ENCODE assay signal across 12 mouse cellular contexts in genomic region chr16:30595835-30596557, GRCm38 (mm10). TPM values are rescaled to one million over a fixed set of nuclear protein-coding genes. Genes with fewer than 3 reads are reported as not detected.
DNase-seq lines count a peak whose midpoint lies in the region; ATAC-seq and TF ChIP-seq lines count a peak whose summit lies in the region.
"Had no signal": no experiment of that assay in that cellular context is flagged by ENCODE, and none has a peak within 500 bp of the region (broad histone marks: within the 10 kb centered on the region; RNA-seq: fewer than 3 reads in every experiment).

No protein-coding gene starts in this region.

- 52% methylated on average over 14 of the region's 14 CpGs for WGBS in forebrain, embryonic 10.5 days
- WGBS in forebrain, embryonic 11.5 days, result 35% methylated on average over 14 of the region's 14 CpGs
- 43% methylated on average over 14 of the region's 14 CpGs for WGBS in lung, postnatal 0 days
- 28% methylated on average over 14 of the region's 14 CpGs for WGBS in bone marrow, adult 2 months

- peaks cover 42% of the 10 kb centered on the region for H3K4me1 ChIP-seq in forebrain, embryonic 10.5 days
- H3K4me1 ChIP-seq in forebrain, embryonic 11.5 days (replicated peaks; ENCODE audit: control insufficient read depth, insufficient read depth, low read length), result peaks cover 9% of the 10 kb centered on the region
- H3K4me1 ChIP-seq in lung, postnatal 0 days (ENCODE audit: insufficient read depth, low read depth, low read length), result peaks cover 16% of the 10 kb centered on the region; the same call in 1 of the 2 replicates
- H3K4me1 ChIP-seq in bone marrow, adult 2 months (ENCODE audit: control insufficient read depth, insufficient read depth, low read length), result peaks cover 8% of the 10 kb centered on the region

- no peak for TF ChIP-seq EP300 in lung, postnatal 0 days (IDR thresholded peaks at IDR 0.05)

- no peaks in the 10 kb centered on the region for H3K9me3 ChIP-seq in forebrain, embryonic 10.5 days
- H3K9me3 ChIP-seq in forebrain, embryonic 11.5 days (ENCODE audit: control insufficient read depth, low read length), result no peaks in the 10 kb centered on the region
- H3K9me3 ChIP-seq in lung, postnatal 0 days (ENCODE audit: low read length), result no peaks in the 10 kb centered on the region
- H3K9me3 ChIP-seq: lung, embryonic 15.5 days; midbrain, embryonic 15.5 days had no signal

- no peak overlapping the region for H3K27ac ChIP-seq in forebrain, embryonic 10.5 days
- no peak overlapping the region for H3K27ac ChIP-seq in forebrain, embryonic 11.5 days (ENCODE audit: low read depth, low read length)
- H3K27ac ChIP-seq in lung, postnatal 0 days (ENCODE audit: low read length), result 0 out of 2 replicates have a peak overlapping the region, but pooled peaks have one; percentile 20
- H3K27ac ChIP-seq in bone marrow, adult 2 months (ENCODE audit: control insufficient read depth, insufficient read depth, low read depth, low read length, poor library complexity), result peak overlapping the region; percentile 1; the same call in 1 of the 2 replicates
- H3K27ac ChIP-seq: lung, embryonic 15.5 days; midbrain, embryonic 15.5 days had no signal

- peak; percentile 20 for DNase-seq in forebrain, embryonic 10.5 days (ENCODE audit: extremely low spot score, low spot score)
- no peak for DNase-seq in forebrain, embryonic 11.5 days (ENCODE audit: low spot score)
- peak; percentile 59 for DNase-seq in lung, postnatal 0 days (ENCODE audit: low spot score)
- no peak for DNase-seq in lung, postnatal 14 days
- peak; percentile 65 for DNase-seq in layer of hippocampus, adult 9-11 months
- DNase-seq in urinary bladder, adult 18-20 months (ENCODE audit: low spot score in 2 of 2), result no peak
- DNase-seq: B cell, adult 2 months; thymus, adult 2 months had no signal

- peaks cover 58% of the 10 kb centered on the region for H3K27me3 ChIP-seq in forebrain, embryonic 10.5 days (ENCODE audit: poor library complexity, severe bottlenecking)
- peaks cover 11% of the 10 kb centered on the region for H3K27me3 ChIP-seq in forebrain, embryonic 11.5 days (ENCODE audit: control insufficient read depth, insufficient read depth, low read length)
- H3K27me3 ChIP-seq in lung, postnatal 0 days (replicated peaks; ENCODE audit: insufficient read depth, low read length), result no peaks in the 10 kb centered on the region
- H3K27me3 ChIP-seq: lung, embryonic 15.5 days had no signal

- no peak for TF ChIP-seq CTCF in lung, postnatal 0 days (IDR thresholded peaks at IDR 0.05)
- TF ChIP-seq CTCF in bone marrow, adult 2 months (IDR thresholded peaks at IDR 0.05; ENCODE audit: control insufficient read depth, insufficient read depth, low read length), result no peak

- H3K4me2 ChIP-seq in forebrain, embryonic 11.5 days (ENCODE audit: low read depth, low read length, severe bottlenecking), result no peak overlapping the region
- H3K4me2 ChIP-seq in lung, postnatal 0 days (replicated peaks; ENCODE audit: low read depth, low read length), result no peak overlapping the region

- H3K9ac ChIP-seq in forebrain, embryonic 11.5 days (ENCODE audit: low read length), result no peak overlapping the region
- no peak overlapping the region for H3K9ac ChIP-seq in lung, postnatal 0 days (replicated peaks; ENCODE audit: low read depth)
- H3K9ac ChIP-seq: lung, embryonic 15.5 days; midbrain, embryonic 15.5 days had no signal

- ATAC-seq in forebrain, embryonic 11.5 days (replicated peaks; ENCODE audit: low FRiP score), result no peak
- ATAC-seq in lung, postnatal 0 days, result no peak
- no peak for ATAC-seq in inflammation-experienced regulatory T-cells, adult 6 months

- H3K4me3 ChIP-seq in forebrain, embryonic 10.5 days, result no peak overlapping the region
- no peak overlapping the region for H3K4me3 ChIP-seq in forebrain, embryonic 11.5 days (ENCODE audit: low read depth, low read length)
- H3K4me3 ChIP-seq in lung, postnatal 0 days (ENCODE audit: low read depth, low read length), result no peak overlapping the region
- H3K4me3 ChIP-seq in bone marrow, adult 2 months (replicated peaks; ENCODE audit: control insufficient read depth, low read depth, low read length), result no peak overlapping the region
- H3K4me3 ChIP-seq: lung, embryonic 15.5 days; midbrain, embryonic 15.5 days had no signal

- no peak for TF ChIP-seq POLR2A in bone marrow, adult 2 months (IDR thresholded peaks at IDR 0.05; ENCODE audit: borderline replicate concordance, control insufficient read depth, low read depth, low read length)

- no peaks in the 10 kb centered on the region for H3K36me3 ChIP-seq in forebrain, embryonic 10.5 days (replicated peaks)
- H3K36me3 ChIP-seq in forebrain, embryonic 11.5 days (ENCODE audit: control insufficient read depth, insufficient read depth, low read length), result no peaks in the 10 kb centered on the region
- H3K36me3 ChIP-seq in lung, postnatal 0 days (ENCODE audit: insufficient read depth, low read length), result no peaks in the 10 kb centered on the region
- H3K36me3 ChIP-seq: lung, embryonic 15.5 days; midbrain, embryonic 15.5 days had no signal

RNA-seq across cellular contexts. Expression of gene Fam43a, which starts 3.5 kb away (rescaled TPM):
- polyA plus RNA-seq in forebrain, embryonic 10.5 days (2016; fragmentation: Nextera tagmentation; extraction: Ambion mirVana), result 13.8 and 14.7 TPM in 2 replicates
- polyA plus RNA-seq in forebrain, embryonic 11.5 days (2014; fragmentation: Nextera tagmentation; extraction: Ambion mirVana), result 5.7 and 6.8 TPM in 2 replicates
- polyA plus RNA-seq in lung, postnatal 0 days (2015; fragmentation: Nextera tagmentation; extraction: Ambion mirVana), result 19.5 and 20.9 TPM in 2 replicates
- 8.8 and 16.3 TPM in 2 replicates for polyA plus RNA-seq in bone marrow, adult 2 months (2011; ENCODE audit: insufficient read depth, insufficient read length, low replicate concordance, missing spikeins)
- under 1 TPM; 0.50 to 0.88 (median 0.71) TPM for polyA plus RNA-seq in inflammation-experienced regulatory T-cells, adult 6 months (2017; shearing (Covaris generic))

RNA-seq across cellular contexts. Expression of gene Lsg1, which starts 8.6 kb away (rescaled TPM):
- 86.6 and 87.4 TPM in 2 replicates for polyA plus RNA-seq in forebrain, embryonic 10.5 days (2016; fragmentation: Nextera tagmentation; extraction: Ambion mirVana)
- 77.4 and 80.7 TPM in 2 replicates for polyA plus RNA-seq in forebrain, embryonic 11.5 days (2014; fragmentation: Nextera tagmentation; extraction: Ambion mirVana)
- polyA plus RNA-seq in lung, postnatal 0 days (2015; fragmentation: Nextera tagmentation; extraction: Ambion mirVana), result 28.2 and 30.3 TPM in 2 replicates
- polyA plus RNA-seq in bone marrow, adult 2 months (2011; ENCODE audit: insufficient read depth, insufficient read length, low replicate concordance, missing spikeins), result 9.3 and 17.5 TPM in 2 replicates
- 10 to 100 TPM; 59.3 to 77.4 (median 74.7) TPM for polyA plus RNA-seq in inflammation-experienced regulatory T-cells, adult 6 months (2017; shearing (Covaris generic))

RNA-seq across cellular contexts. Expression of gene Tmem44, which starts 45.4 kb away (rescaled TPM):
- polyA plus RNA-seq in forebrain, embryonic 10.5 days (2016; fragmentation: Nextera tagmentation; extraction: Ambion mirVana), result 18.8 and 19.9 TPM in 2 replicates
- 26.3 and 30.4 TPM in 2 replicates for polyA plus RNA-seq in forebrain, embryonic 11.5 days (2014; fragmentation: Nextera tagmentation; extraction: Ambion mirVana)
- polyA plus RNA-seq in lung, postnatal 0 days (2015; fragmentation: Nextera tagmentation; extraction: Ambion mirVana), result 17.9 and 21.0 TPM in 2 replicates
- polyA plus RNA-seq in bone marrow, adult 2 months (2011; ENCODE audit: insufficient read depth, insufficient read length, low replicate concordance, missing spikeins), result 4.3 and 7.6 TPM in 2 replicates
- polyA plus RNA-seq in inflammation-experienced regulatory T-cells, adult 6 months (2017; shearing (Covaris generic)), result under 1 TPM; 0.17 to 0.81 (median 0.70) TPM

Comparison
In these comparisons a context has a peak if more than half of its experiments do, and no peak if none do; other contexts are left out.
1. DNase-seq: peak in forebrain, embryonic 10.5 days (single experiment), lung, postnatal 0 days (single experiment) and layer of hippocampus, adult 9-11 months (single experiment); none in forebrain, embryonic 11.5 days (single experiment), lung, postnatal 14 days (single experiment) and urinary bladder, adult 18-20 months (0 of 2).
2. H3K27ac ChIP-seq: peak in lung, postnatal 0 days (single experiment) and bone marrow, adult 2 months (single experiment); none in forebrain, embryonic 10.5 days (single experiment) and forebrain, embryonic 11.5 days (single experiment).